Mouse (Mus musculus) limb, embryonic 10.5 days (tissue): ENCODE data around the gene Zfp874a. TPM values are rescaled to one million over a fixed set of nuclear protein-coding genes. Genes with fewer than 3 reads are reported as not detected.
A peak's percentile ranks its signal among the peaks of the same experiment; 100 is the strongest.
"Not testable (repeated sequence)": the region's sequence is repeated elsewhere in the genome, so short reads cannot be mapped to it uniquely, and the experiment has no call there.

Experiments used
- DNase-seq: peaks from one replicate; pipeline ENCODE4 v3.0.0-alpha.2; 2017; ENCODE audit warnings: low spot score
- H3K27ac ChIP-seq: fragments of 300-500 bp; sonication (generic); 2 replicates; pipeline ENCODE4 v1.5.1; 2016; ENCODE audit warnings: mild to moderate bottlenecking
- H3K27me3 ChIP-seq: fragments of 300-500 bp; sonication (generic); 2 replicates; pipeline ENCODE4 v1.6.1; 2016; ENCODE audit warnings: low read depth, mild to moderate bottlenecking; ENCODE audit not compliant: poor library complexity, severe bottlenecking
- H3K36me3 ChIP-seq: fragments of 300-500 bp; sonication (generic); 2 replicates; pipeline ENCODE4 v1.6.1; 2016; ENCODE audit warnings: mild to moderate bottlenecking, moderate library complexity
- H3K4me1 ChIP-seq: fragments of 300-500 bp; sonication (generic); 2 replicates; pipeline ENCODE4 v1.6.1; 2016
- H3K4me3 ChIP-seq: fragments of 300-500 bp; sonication (generic); 2 replicates; pipeline ENCODE4 v1.5.1; 2016; ENCODE audit warnings: mild to moderate bottlenecking, moderate library complexity
- H3K9me3 ChIP-seq: fragments of 300-500 bp; sonication (generic); replicated peaks from 2 replicates; pipeline ENCODE4 v1.6.1; 2016; ENCODE audit warnings: mild to moderate bottlenecking
- WGBS: fragments of 180-500 bp; shearing (Covaris S2); methylation state at CpG from one replicate; pipeline ENCODE4 v1.1.7; 2016; 5-methylcytosine and 5-hydroxymethylcytosine counted together
- polyA plus RNA-seq: library from polyadenylated mRNA; unstranded; fragments of >200 nt; fragmentation: Nextera tagmentation; extraction: Ambion mirVana; gene quantifications from 2 replicates; pipeline ENCODE4 v1.2.1, GENCODE M21; 2016

The Zfp874a gene
- polyA plus RNA-seq, result 6.8 and 10.1 TPM in 2 replicates

- Histone ChIP-seq H3K27ac (peak within 1 kb of the TSS; percentile 78), H3K4me3 (peak within 1 kb of the TSS; percentile 63), H3K9me3 (no peaks in the 10 kb centered on the region), H3K4me1 (peaks cover 9% of the 10 kb centered on the region), H3K27me3 (no peaks in the 10 kb centered on the region), H3K36me3 (peaks cover 15% of the 10 kb centered on the region)
- 2% methylated on average over 20 of the region's 20 CpGs for WGBS
- DNase-seq, result peak; percentile 76
Measured at GRCm38 (mm10) chr13:67451172-67452020, at the start of gene Zfp874a. Gene Zfp874a (minus strand): TSS chr13:67451624.

GRCm38 (mm10) chr13:67500908-67501307 lies 49.5 kb upstream of the Zfp874a start:
- no peak overlapping the region for H3K27ac ChIP-seq
- H3K4me3 ChIP-seq, result 0 out of 2 replicates have a peak overlapping the region, but pooled peaks have one; percentile 77
- H3K27me3 ChIP-seq, result no peaks in the 10 kb centered on the region
- peaks cover 9% of the 10 kb centered on the region for H3K4me1 ChIP-seq
- peaks cover 6% of the 10 kb centered on the region; the same call in 1 of the 2 replicates for H3K36me3 ChIP-seq
- H3K9me3 ChIP-seq, result no peaks in the 10 kb centered on the region
- WGBS, result 82% methylated on average over 1 of the region's 1 CpGs
- DNase-seq, result no peak

GRCm38 (mm10) chr13:67500084-67500719 lies 48.8 kb upstream of the Zfp874a start, which contains the start of gene Zfp58:
Gene Zfp58 (minus strand): TSS chr13:67500555.
- under 1% methylated on average over 22 of the region's 22 CpGs for WGBS
- Histone ChIP-seq H3K27me3 (no peaks in the 10 kb centered on the region), H3K9me3 (no peaks in the 10 kb centered on the region), H3K27ac (peak within 1 kb of the TSS; percentile 84), H3K4me1 (peaks cover 9% of the 10 kb centered on the region), H3K36me3 (peaks cover 12% of the 10 kb centered on the region), H3K4me3 (peak within 1 kb of the TSS; percentile 77)
- peak; percentile 75 for DNase-seq

- H3K27me3 ChIP-seq, result no peaks in the 10 kb centered on the region
- H3K9me3 ChIP-seq, result 0 out of 2 replicates have a peak, but pooled peaks cover 7% of the 10 kb centered on the region
- H3K27ac ChIP-seq, result no peak overlapping the region
- DNase-seq, result no peak
- H3K36me3 ChIP-seq, result peaks cover 58% of the 10 kb centered on the region
- H3K4me1 ChIP-seq, result peaks cover 9% of the 10 kb centered on the region
- H3K4me3 ChIP-seq, result no peak overlapping the region
- WGBS, result 86% methylated on average over 1 of the region's 1 CpGs
Measured at GRCm38 (mm10) chr13:67495631-67496030, 44.2 kb upstream of the Zfp874a start.

- Histone ChIP-seq H3K36me3 (peaks cover 23% of the 10 kb centered on the region), H3K27me3 (no peaks in the 10 kb centered on the region), H3K27ac (peak overlapping the region; percentile 78), H3K9me3 (no peaks in the 10 kb centered on the region), H3K4me3 (peak overlapping the region; percentile 62), H3K4me1 (peaks cover 9% of the 10 kb centered on the region)
- DNase-seq, result no peak
- 49% methylated on average over 8 of the region's 8 CpGs for WGBS
Measured at GRCm38 (mm10) chr13:67484424-67484811, 33.0 kb upstream of the Zfp874a start.

- H3K27ac ChIP-seq, result peak within 1 kb of the TSS; percentile 78
Measured at GRCm38 (mm10) chr13:67483625-67484423, 32.4 kb upstream of the Zfp874a start, which contains the start of gene Zfp874b. Gene Zfp874b (minus strand): TSS chr13:67484258.

GRCm38 (mm10) chr13:67481528-67481927 lies 30.1 kb upstream of the Zfp874a start:
- H3K27me3 ChIP-seq, result no peaks in the 10 kb centered on the region
- WGBS, result 77% methylated on average over 4 of the region's 4 CpGs
- H3K27ac ChIP-seq, result no peak overlapping the region
- peaks cover 9% of the 10 kb centered on the region for H3K4me1 ChIP-seq
- no peak for DNase-seq
- no peak overlapping the region for H3K4me3 ChIP-seq
- no peaks in the 10 kb centered on the region for H3K36me3 ChIP-seq
- H3K9me3 ChIP-seq, result no peaks in the 10 kb centered on the region

More at GRCm38 (mm10) chr13:67483625-67484423, 32.4 kb upstream of the Zfp874a start, which contains the start of gene Zfp874b:
- peak within 1 kb of the TSS; percentile 62 for H3K4me3 ChIP-seq
- WGBS, result 4% methylated on average over 20 of the region's 20 CpGs
- peaks cover 9% of the 10 kb centered on the region for H3K4me1 ChIP-seq
- H3K9me3 ChIP-seq, result no peaks in the 10 kb centered on the region
- H3K36me3 ChIP-seq, result peaks cover 17% of the 10 kb centered on the region
- DNase-seq, result peak; percentile 76
- no peaks in the 10 kb centered on the region for H3K27me3 ChIP-seq

- H3K27me3 ChIP-seq, result no peaks in the 10 kb centered on the region
- 88% methylated on average over 3 of the region's 3 CpGs for WGBS
- H3K4me1 ChIP-seq, result no peaks in the 10 kb centered on the region
- H3K4me3 ChIP-seq, result no peak overlapping the region
- no peaks in the 10 kb centered on the region for H3K9me3 ChIP-seq
- no peak overlapping the region for H3K27ac ChIP-seq
- peaks cover 26% of the 10 kb centered on the region for H3K36me3 ChIP-seq
- DNase-seq, result no peak
Measured at GRCm38 (mm10) chr13:67469274-67469673, 17.9 kb upstream of the Zfp874a start.

GRCm38 (mm10) chr13:67463506-67464185 lies 12.2 kb upstream of the Zfp874a start:
- not testable (repeated sequence) for DNase-seq, H3K4me1 ChIP-seq, H3K27me3 ChIP-seq, H3K9me3 ChIP-seq, H3K4me3 ChIP-seq, H3K27ac ChIP-seq, H3K36me3 ChIP-seq
- WGBS, result 92% methylated on average over 3 of the region's 5 CpGs

- Histone ChIP-seq H3K9me3 (no peaks in the 10 kb centered on the region), H3K27me3 (no peaks in the 10 kb centered on the region), H3K4me3 (peak overlapping the region; percentile 63), H3K4me1 (peaks cover 9% of the 10 kb centered on the region), H3K27ac (peak overlapping the region; percentile 78), H3K36me3 (peaks cover 9% of the 10 kb centered on the region)
- DNase-seq, result peak; percentile 31
- 8% methylated on average over 3 of the region's 3 CpGs for WGBS
Measured at GRCm38 (mm10) chr13:67452021-67452309, 541 bp upstream of the Zfp874a start.

GRCm38 (mm10) chr13:67437095-67437494 lies 14.3 kb downstream of the Zfp874a start:
- H3K4me3 ChIP-seq, H3K27ac ChIP-seq, DNase-seq, H3K4me1 ChIP-seq, H3K9me3 ChIP-seq, H3K27me3 ChIP-seq, H3K36me3 ChIP-seq: not testable (repeated sequence)
- 87% methylated on average over 1 of the region's 3 CpGs for WGBS

GRCm38 (mm10) chr13:67428116-67428515 lies 23.3 kb downstream of the Zfp874a start:
- no peaks in the 10 kb centered on the region for H3K4me1 ChIP-seq
- no peaks in the 10 kb centered on the region for H3K9me3 ChIP-seq
- no peak for DNase-seq
- H3K4me3 ChIP-seq, result no peak overlapping the region
- 87% methylated on average over 3 of the region's 3 CpGs for WGBS
- no peaks in the 10 kb centered on the region for H3K27me3 ChIP-seq
- H3K36me3 ChIP-seq, result no peaks in the 10 kb centered on the region
- no peak overlapping the region for H3K27ac ChIP-seq
